Mouse (Mus musculus): Measurements from ENCODE around the gene Ly6c1. TPM values are rescaled to one million over a fixed set of nuclear protein-coding genes. Genes with fewer than 3 reads are reported as not detected.
A peak's percentile ranks its signal among the peaks of the same experiment; 100 is the strongest.
"Not testable (repeated sequence)": the region's sequence is repeated elsewhere in the genome, so short reads cannot be mapped to it uniquely, and the experiment has no call there.

Gene Ly6c1
- 100 to 1,000 TPM; 188 to 226 TPM for total RNA-seq (2021)

DNA sequence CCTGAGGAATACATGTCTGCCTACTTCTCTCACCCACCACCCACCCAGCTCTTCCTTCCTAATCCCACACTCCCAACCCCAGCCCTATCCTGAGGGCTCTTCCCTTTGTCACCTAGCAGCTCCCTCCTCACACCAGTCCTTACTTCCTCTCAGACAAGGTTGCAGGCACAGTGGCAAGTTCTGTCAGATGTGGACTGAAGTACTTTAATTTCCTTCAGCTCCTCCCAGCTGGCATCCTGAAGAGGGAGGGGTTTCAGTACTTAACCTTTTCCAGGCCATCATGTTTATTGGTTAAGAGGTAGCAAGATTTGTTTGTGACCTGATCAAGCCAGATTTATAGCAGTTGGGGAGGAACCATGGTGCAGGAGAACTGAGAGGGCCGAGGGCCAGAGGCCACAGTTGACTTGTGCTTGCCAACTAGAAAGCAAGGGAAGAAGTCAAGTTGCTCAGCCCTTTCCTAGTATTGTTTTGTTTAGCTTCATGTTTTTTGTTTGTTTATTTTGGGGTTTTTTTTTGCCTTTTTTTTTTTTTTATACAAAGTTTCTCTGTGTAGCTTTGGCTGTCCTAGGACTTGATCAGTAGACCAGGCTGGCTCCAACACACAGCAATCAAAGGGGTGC is at the start of gene Ly6c1:
Gene Ly6c1, minus strand, starts transcription at position 189 of the 620 bp plus-strand sequence.
- intact Hi-C loops (cut with DNase I); DNase-seq: not testable (repeated sequence)

DNA sequence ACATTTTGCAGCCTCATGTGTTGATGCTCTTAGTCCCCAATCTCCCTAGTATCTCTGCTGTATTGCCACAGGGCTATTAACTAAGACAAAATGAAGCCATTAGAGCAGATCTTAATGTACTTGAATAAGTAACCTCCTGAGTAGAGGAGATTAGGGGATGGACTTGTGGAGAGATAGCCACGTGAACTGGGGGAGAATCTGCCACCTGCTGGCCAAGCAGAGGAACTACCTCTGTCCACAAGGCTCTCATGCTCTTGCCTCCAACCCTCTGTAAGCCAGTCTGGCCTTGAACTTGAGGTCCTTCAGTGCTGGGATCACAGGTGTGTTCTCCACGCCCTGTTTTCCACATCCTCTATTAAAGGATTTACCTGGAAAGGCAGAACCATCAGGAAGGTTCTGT is 39.4 kb upstream of the Ly6c1 start:
- intact Hi-C loops (cut with DNase I): loop anchor here (5.0 kb wide), 1 partner anchor 1849 kb away; no protein-coding TSS in a partner anchor
- peak; percentile 13 to 21 for DNase-seq

DNA sequence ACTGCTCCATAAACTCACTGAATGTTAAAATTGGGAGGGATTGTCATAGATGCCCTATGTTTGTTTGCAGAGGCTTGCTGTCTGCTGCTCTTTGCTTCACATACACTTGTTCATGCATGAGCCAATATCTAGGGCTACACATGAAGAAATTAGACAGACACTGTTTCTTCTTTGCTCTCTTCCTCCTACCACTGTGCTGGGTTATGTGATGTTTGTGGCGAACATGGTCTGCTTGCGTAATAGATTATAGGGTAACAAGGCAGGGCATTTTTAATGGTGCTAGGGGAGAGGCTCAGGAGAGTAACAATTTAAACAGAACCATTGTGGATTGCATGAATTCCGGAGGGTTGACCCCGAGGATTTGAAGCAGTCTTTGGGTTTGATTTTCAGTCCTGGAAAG is 21.3 kb upstream of the Ly6c1 start:
- no peak for DNase-seq
- intact Hi-C loops (cut with DNase I): no loop called here

DNA sequence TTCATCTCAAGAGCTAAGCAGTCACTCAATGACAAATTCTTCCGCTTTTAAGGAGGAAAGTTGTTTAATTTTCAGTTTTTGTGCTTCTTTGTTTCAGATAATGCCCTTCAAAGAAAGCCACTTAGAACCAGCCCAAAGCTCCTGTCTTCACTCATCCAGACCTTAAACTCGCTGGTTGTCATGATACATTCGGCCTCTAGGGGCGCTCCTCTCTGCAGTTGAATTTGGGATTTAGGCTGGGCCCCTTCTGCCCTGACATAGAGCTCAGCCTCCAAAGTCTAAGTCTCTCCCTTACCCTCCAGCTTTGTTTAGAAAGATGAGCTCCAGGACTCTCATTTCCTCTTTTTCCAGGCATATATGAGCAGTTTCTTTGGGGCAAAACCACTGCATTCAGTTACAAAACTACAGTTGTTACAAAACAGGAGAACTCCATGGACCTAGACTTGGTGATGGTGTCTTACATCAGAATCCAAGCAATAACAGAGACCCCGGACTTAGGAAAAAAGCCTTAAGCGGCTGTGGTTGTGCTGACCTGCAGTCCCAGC is 13.5 kb upstream of the Ly6c1 start:
- DNase-seq: peak; percentile 52 to 82

DNA sequence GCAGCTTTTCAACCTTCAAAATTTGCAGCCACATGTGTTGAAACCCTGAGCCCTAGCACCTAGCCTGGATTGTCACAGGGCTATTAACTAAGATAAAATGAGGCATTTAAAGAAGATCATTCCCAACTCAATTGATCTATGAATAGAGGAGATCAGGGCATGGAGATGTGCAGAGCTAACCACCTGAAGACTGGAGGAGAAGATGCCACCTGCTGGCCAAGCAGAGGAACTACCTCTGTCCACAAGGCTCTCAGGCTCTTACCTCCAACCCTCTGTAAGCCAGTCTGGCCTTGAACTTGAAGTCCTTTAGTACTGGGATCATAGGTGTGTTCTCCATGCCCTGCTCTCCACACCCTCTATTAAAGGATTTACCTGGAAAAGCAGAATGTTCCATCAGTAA is 11.9 kb upstream of the Ly6c1 start:
- intact Hi-C loops (cut with DNase I): loop anchor here (1.0 to 5.0 kb wide), 3 partner anchors 93 to 164 kb away; no protein-coding TSS in a partner anchor
- DNase-seq: peak; percentile 53 to 65

More for the DNA sequence above, 13.5 kb upstream of the Ly6c1 start:
- intact Hi-C loops (cut with DNase I): loop anchor here (2.0 to 5.0 kb wide), 3 partner anchors 95 to 301 kb away; no protein-coding TSS in a partner anchor

DNA sequence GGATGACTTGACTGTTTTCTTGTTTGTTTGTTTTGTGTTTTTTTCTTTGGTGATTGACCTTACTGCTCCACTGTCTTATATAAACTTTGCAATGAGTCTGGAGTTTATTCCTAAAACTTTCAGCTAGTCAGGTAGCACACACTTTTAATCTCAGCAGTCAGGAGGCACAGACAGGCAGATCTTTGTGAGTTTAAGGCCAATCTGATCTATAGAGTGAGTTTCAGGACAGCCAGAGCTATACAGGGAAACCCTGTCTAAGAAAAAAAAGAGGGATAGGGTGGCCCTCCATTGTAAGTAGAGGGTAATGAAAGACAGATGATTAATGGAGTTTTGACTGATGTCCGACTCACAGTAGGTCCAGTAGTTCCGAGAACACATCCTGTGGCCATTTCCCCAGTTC is 7.4 kb upstream of the Ly6c1 start:
- intact Hi-C loops (cut with DNase I): loop anchor here (1.0 kb wide), 1 partner anchor 47 kb away; no protein-coding TSS in a partner anchor

DNA sequence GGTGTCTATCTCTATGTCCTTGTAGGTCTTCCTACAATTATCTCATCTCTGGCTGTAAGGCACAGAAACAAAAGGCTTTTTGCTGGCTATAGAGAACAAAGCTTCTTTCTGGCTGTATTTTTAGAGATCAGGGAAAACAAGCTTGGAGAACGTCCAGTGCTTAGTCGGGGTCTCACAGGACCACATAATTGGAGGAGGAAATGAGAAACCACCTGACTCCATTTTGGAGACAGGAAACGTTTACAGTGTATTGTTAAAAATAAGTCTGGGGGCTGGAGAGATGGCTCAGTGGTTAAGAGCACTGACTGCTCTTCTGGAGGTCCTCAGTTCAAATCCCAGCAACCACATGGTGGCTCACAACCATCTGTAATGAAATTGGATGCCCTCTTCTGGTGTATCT is 6.8 kb upstream of the Ly6c1 start:
- intact Hi-C loops (cut with DNase I); DNase-seq: not testable (repeated sequence)

More for the DNA sequence above, 7.4 kb upstream of the Ly6c1 start:
- no peak for DNase-seq

DNA sequence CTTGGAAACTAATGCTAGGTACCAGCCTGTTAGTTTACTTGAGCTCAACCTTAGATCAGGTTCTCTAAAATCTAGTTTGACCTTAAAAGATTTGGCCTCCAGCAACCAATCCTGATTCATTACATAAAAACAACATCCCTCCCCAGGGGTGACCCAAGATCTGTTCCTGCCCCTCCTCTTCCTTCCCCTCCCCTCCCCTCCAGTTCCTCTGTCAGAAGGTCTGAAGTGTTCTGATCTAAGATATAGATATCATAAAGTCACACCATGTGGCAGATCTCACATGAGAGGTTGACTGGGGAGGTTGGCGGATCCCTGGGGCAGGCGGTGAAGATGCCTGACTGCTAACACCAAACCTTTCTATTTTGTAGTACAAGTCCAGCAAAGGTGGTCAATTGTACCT is 3.8 kb upstream of the Ly6c1 start:
- DNase-seq; intact Hi-C loops (cut with DNase I): not testable (repeated sequence)

DNA sequence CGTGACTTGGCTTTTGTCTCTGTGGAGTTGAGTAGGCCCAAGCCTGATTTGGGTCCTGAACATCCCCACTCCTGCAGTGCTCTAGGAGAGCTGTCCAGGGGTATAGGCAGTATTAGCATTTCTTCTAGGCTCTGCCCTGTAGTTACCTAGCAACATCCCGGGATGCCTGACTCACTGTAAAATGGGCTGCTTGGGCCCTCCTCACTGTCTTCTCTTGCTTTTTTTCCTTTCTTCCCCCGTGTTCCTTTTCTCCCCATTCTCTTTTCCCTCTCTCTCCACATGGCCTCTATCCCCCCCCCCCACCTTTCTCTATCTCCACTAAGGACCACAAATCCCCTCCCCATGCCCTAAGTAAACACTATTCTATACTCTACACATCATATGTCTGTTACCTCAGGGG is 2.5 kb upstream of the Ly6c1 start:
- intact Hi-C loops (cut with DNase I); DNase-seq: not testable (repeated sequence)

DNA sequence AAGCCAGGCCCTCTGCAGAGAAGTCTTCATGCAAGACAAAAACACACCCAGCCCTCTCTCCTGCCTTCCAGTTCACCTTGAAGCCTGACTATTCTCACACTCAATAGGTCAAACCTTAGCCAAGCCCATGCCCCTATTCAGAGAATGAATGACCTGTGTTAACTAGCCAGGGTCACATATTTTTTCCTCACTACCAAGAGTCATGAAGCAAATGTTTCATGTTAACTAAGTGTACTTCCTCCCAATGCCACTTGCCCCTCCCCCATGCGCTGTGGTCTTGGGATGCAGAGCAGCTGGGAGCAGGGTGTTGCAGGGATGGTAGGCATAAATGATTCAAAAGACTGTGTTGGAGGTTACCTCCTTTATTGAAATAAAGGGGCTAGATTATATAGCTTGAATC is 2.0 kb upstream of the Ly6c1 start:
- DNase-seq; intact Hi-C loops (cut with DNase I): not testable (repeated sequence)

DNA sequence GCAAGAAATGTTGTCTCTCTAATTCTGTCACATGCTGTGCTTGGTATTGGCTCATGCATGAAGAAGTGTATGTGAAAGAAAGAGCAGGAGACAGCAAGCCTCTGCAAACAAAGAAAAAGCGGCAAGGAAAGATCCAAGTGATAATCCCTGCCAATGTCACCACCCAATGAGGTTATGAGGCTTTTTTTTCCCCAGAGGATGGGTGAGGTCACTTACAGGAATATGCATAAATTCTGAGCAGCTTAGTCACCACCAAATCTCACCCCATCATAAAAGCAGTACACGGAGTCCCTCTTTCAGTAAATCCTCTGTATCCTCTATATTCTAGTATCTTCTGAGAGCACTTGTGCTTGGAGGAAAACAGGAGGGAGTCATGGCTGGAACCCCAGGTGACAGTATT is 1.2 kb upstream of the Ly6c1 start:
- DNase-seq: peak in 1 of 2 experiments; percentile 47
- intact Hi-C loops (cut with DNase I): not testable (repeated sequence)

DNA sequence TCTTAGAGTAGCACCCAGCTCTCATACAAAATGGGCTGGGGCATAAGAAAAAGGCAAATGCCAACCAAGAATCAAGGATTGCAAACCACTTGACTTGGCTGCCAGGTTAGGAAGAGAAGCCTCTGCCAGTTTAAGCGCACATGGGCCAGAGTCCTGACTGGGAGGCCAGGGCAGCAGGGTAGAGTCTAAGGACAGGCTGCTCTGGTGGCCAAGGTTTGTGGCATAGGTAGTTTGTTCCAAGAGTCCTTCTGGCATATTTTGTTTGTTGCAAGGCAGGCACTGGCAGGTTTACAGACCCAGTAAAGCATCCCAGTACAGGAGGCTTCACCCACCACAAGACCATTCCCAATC is 685 bp downstream of the Ly6c1 start:
- intact Hi-C loops (cut with DNase I); DNase-seq: not testable (repeated sequence)

DNA sequence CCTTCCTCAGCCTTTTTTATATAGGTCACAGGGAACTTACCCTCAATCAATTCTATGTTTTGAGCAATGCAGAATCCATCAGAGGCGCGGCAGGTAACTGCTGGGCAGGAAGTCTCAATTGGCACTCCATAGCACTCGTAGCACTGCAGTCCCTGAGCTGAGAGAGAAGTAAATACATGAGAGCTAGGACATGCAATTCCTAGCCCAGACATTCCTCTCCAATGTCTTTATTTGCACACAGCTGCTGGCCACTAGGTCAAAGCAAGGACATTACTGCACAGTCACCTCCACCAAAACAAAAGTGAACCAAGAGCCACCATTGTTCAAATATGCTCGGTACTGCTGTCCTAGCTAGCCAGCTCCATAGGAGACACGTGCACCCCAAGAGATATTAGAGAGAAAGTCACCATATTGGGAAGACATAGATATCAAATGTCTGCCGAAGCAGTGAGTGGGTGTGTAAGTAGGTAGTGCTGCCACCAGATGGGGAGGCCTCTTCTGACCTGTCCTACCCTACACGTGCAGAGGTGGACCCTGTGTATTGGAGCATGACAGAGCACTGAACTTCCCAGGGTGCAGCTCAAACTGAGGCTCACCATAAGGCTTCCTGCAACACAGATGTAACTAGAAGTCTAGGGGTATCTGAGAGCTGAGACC is 1.2 kb downstream of the Ly6c1 start:
- DNase-seq; intact Hi-C loops (cut with DNase I): not testable (repeated sequence)

DNA sequence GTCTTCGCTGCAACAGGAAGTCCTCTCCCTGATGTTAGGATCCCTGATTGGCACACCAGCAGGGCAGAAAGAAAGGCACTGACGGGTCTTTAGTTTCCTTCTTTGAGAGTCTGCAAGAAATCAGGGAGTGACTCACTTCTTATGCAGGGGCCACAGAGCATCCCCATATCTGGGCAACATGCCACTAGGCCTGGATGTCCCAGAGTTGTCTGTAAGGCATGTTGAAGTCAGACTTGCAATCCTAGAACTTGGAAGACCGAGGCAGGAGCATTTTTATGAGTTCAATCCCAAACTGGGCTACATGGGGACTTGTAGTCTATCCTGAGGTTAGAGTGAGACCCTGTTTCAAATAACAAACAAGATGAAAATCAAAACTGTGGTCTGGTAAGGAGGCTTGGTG is 3.1 kb downstream of the Ly6c1 start:
- DNase-seq; intact Hi-C loops (cut with DNase I): not testable (repeated sequence)

DNA sequence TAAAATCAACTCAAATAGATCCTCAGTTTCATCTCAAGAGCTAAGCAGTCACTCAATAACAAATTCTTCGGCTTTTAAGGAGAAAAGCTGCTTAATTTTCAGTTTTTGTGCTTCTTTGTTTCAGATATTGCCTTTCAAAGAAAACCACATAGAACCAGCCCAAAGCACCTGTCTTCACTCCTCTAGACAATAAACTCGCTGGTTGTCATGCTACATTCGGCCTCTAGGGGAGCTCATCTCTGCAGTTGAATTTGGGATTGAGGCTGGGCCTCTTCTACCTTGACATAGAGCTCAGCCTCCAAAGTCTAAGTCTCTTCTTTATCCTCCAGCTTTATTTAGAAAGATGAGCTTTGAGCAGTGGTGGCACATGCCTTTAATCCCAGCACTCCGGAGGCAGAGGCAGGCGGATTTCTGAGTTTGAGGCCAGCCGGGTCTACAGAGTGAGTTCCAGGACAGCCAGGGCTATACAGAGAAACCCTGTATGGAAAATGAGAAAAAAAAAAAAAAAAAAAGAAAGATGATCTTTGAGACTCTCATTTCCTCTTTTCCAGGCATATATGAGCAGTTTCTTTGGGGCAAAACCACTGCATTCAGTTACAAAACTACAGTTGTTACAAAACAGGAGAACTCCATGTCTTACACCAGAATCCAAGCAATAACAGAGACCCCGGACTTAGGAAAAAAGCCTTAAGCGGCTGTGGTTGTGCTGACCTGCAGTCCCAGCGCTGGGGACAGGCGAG is 27.4 kb downstream of the Ly6c1 start:
- intact Hi-C loops (cut with DNase I); DNase-seq: not testable (repeated sequence)

DNA sequence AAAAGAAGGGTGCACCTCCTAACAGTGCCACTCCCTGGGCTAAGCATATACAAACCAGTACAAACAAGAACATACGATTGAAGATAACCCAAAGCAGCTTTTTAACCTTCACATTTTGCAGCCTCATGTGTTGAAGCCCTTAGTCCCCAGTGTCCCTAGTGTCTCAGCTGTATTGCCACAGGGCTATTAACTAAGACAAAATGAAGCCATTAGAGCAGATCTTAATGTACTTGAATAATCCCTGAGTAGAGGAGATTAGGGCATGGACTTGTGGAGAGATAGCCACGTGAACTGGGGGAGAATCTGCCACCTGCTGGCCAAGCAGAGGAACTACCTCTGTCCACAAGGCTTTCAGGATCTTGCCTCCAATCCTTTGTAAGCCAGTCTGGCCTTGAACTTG is 29.2 kb downstream of the Ly6c1 start:
- intact Hi-C loops (cut with DNase I): loop anchor here (2.0 kb wide), 1 partner anchor 123 kb away; the partner anchor contains the start of gene 2010109I03Rik
- peak in 1 of 2 experiments; percentile 8 for DNase-seq

Other genes starting within 250 kb of the Ly6c1 start
- not detected for gene Gml2, start 229.8 kb downstream of the Ly6c1 start, total RNA-seq (2021)
- not detected for gene 2010109I03Rik, start 151.8 kb downstream of the Ly6c1 start, total RNA-seq (2021)
- gene Ly6i, start 65.4 kb downstream of the Ly6c1 start, total RNA-seq (2021): under 1 TPM in 1 of 2 experiments, not detected in 1; 0.67 TPM
- gene Ly6a, start 50.8 kb downstream of the Ly6c1 start, total RNA-seq (2021): 10 to 100 TPM; 53.0 to 61.0 TPM
- gene Ly6c2, start 63.1 kb upstream of the Ly6c1 start, total RNA-seq (2021): 1 to 10 TPM; 5.8 to 6.6 TPM
- not detected for gene Ly6g, start 106.4 kb upstream of the Ly6c1 start, total RNA-seq (2021)
- gene BC025446, start 167.5 kb upstream of the Ly6c1 start, total RNA-seq (2021): not detected
- gene Ly6f, start 219.6 kb upstream of the Ly6c1 start, total RNA-seq (2021): not detected